Mouse (Mus musculus): ENCODE measurements around the gene Ift43.

GRCm38 (mm10) chr12:86192036-86192449 lies 109.7 kb downstream of the Ift43 start:
- no peak for TF ChIP-seq CTCF (IDR thresholded peaks at IDR 0.05; ENCODE audit: control insufficient read depth, insufficient read depth, low read length)
- no peak for TF ChIP-seq POLR2A (IDR thresholded peaks at IDR 0.05; ENCODE audit: borderline replicate concordance, control insufficient read depth, low read depth, low read length)
